Mouse (Mus musculus) hindbrain, embryonic 16.5 days (tissue): ENCODE measurements around the gene Igsf9. TPM values are rescaled to one million over a fixed set of nuclear protein-coding genes. Genes with fewer than 3 reads are reported as not detected.

Experiments used
- ATAC-seq: fragments of 200-750 bp; cut with Nextera tagmentation; 2 replicates; pipeline ENCODE4 v1.8.0; 2017; ENCODE audit warnings: moderate TSS enrichment, moderate library complexity
- H3K27ac ChIP-seq: fragments of 300-500 bp; sonication (generic); 2 replicates; pipeline ENCODE4 v1.5.1; 2014; ENCODE audit warnings: low read depth, mild to moderate bottlenecking, control low read depth, low read length, moderate library complexity
- H3K27me3 ChIP-seq: fragments of 300-500 bp; sonication (generic); replicated peaks from 2 replicates; pipeline ENCODE4 v1.6.1; 2014; ENCODE audit warnings: low read length; ENCODE audit not compliant: control insufficient read depth, insufficient read depth
- H3K36me3 ChIP-seq: fragments of 300-500 bp; sonication (generic); 2 replicates; pipeline ENCODE4 v1.6.1; 2014; ENCODE audit warnings: mild to moderate bottlenecking, low read length, moderate library complexity, mixed read lengths; ENCODE audit not compliant: control insufficient read depth, insufficient read depth
- H3K4me1 ChIP-seq: fragments of 300-500 bp; sonication (generic); 2 replicates; pipeline ENCODE4 v1.6.1; 2014; ENCODE audit warnings: low read depth, low read length; ENCODE audit not compliant: control insufficient read depth, insufficient read depth
- H3K4me2 ChIP-seq: fragments of 300-500 bp; sonication (generic); 2 replicates; pipeline ENCODE4 v1.6.1; 2014; ENCODE audit warnings: mild to moderate bottlenecking, low read length, control low read depth, moderate library complexity
- H3K4me3 ChIP-seq: fragments of 300-500 bp; sonication (generic); 2 replicates; pipeline ENCODE4 v1.5.1; 2014; ENCODE audit warnings: mild to moderate bottlenecking, low read length, control low read depth, moderate library complexity
- H3K9ac ChIP-seq: fragments of 300-500 bp; sonication (generic); 2 replicates; pipeline ENCODE4 v1.6.1; 2014; ENCODE audit warnings: low read depth, mild to moderate bottlenecking, control low read depth, low read length, moderate library complexity
- H3K9me3 ChIP-seq: fragments of 300-500 bp; sonication (generic); 2 replicates; pipeline ENCODE4 v1.6.1; 2014; ENCODE audit warnings: mild to moderate bottlenecking, low read length, moderate library complexity; ENCODE audit not compliant: control insufficient read depth
- WGBS: fragments of 180-500 bp; shearing (Covaris S2); extraction: QIAGEN DNeasy Blood & Tissue Kit; methylation state at CpG from one replicate; pipeline ENCODE4 v1.1.7; 2014; 5-methylcytosine and 5-hydroxymethylcytosine counted together
- polyA plus RNA-seq: library from polyadenylated mRNA; unstranded; fragments of >200 nt; fragmentation: Nextera tagmentation; extraction: Ambion mirVana; gene quantifications from 2 replicates; pipeline ENCODE4 v1.2.1, GENCODE M21; 2015

Gene Igsf9
- polyA plus RNA-seq, 1 experiment from 2014 or later = 32.9 TPM

DNA sequence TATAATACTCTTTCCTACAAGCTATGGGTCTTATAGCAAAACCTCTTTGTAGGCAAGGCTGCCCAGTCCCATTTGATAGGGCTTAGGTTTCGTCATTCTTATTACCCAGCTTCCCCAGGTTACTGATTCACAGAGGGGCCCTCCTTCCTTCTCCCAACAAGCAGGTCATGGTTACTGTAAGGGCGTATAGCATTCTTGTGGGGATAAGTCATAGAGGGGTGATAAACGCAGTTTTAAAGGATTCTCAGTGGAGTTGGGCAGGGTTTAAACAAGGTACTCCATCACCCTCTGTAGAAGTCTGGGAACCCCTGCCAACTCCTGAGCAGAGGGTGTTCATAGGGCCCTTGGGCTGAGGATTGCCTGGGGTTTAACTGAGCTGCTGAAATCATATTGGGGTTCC, 19.1 kb upstream of the Igsf9 start:
- Histone ChIP-seq H3K9me3 (no peaks in the 10 kb centered on the region), H3K27me3 (no peaks in the 10 kb centered on the region), H3K4me2 (no peak overlapping the region), H3K4me3 (no peak overlapping the region), H3K9ac (no peak overlapping the region), H3K27ac (no peak overlapping the region), H3K36me3 (no peaks in the 10 kb centered on the region), H3K4me1 (no peaks in the 10 kb centered on the region)
- 80% methylated on average over 3 of the region's 3 CpGs for WGBS
- no peak for ATAC-seq

DNA sequence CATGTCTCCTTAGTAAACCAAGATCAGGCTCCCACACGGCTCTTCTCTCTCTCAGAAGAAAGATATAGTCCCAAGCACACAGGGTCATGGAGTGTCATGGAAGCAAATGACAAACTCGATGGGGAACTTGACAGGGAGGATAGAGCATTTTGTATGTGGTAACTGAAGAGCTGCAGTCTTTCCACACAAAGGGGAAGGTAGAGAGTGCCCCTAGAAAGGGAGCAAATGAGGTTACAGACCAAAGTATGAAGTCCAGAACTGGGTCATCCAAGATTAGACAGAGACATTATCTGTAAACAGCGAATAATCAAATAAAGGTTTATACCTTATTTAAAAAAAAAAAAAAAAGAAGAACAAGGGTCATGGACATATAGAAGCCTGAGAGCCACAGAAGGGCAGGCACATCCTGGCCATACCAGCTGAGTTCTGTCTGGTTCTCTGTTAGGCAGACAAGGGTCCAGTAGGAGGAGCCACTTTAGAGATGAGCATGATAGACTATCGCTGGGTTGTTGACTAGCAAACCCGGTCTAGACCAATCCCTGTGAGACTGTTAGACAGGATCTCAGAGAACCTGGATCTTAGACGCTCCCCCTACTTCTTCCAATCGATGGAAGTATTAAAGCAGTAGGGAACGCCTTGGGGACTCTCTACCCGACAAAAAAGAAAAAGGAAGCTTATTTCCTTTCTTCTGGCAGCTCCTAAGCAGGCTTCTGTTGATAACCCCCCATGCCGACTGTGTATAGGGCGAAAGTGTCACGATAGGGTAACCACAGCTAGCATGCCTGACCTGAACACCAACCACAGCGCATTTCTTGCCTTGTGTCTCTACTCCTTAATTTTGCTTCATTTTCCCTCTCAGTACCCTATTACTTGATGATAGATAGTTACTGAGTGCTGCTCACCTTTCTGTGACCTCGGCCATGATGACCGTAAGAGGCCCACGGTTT, 17.9 kb upstream of the Igsf9 start:
- H3K4me3 ChIP-seq = no peak overlapping the region
- no peak for ATAC-seq
- no peak overlapping the region for H3K4me2 ChIP-seq
- no peaks in the 10 kb centered on the region for H3K36me3 ChIP-seq
- no peaks in the 10 kb centered on the region for H3K9me3 ChIP-seq
- H3K4me1 ChIP-seq = no peaks in the 10 kb centered on the region
- no peaks in the 10 kb centered on the region for H3K27me3 ChIP-seq
- H3K9ac ChIP-seq = no peak overlapping the region
- no peak overlapping the region for H3K27ac ChIP-seq
- WGBS = 90% methylated on average over 16 of the region's 16 CpGs

DNA sequence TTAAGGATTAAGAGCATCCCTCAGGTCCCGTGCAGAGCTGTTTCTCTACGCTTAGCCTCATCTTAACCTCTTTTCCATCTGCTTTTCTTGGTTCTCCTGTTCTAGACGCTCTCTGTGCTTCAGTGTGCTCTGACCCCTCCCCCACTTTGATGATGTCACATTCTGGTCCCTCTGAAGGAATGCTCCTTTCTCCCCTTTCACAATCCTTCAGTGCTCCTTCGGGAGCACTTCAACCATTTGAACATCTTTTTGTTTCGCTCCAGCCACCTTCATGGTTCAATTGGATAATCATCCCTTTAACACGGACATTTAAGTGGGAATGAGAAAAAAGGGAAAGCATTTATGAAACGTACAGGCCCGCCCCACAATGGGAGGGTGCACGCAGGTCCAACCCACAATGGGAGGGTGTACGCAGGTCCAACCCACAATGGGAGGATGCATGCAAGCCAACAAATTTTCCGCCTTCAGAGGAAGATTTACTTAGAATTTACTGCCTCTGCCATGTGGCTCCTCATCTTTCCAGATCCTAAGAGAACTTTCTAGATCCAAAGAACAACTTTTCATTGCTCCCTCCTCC, 13.2 kb upstream of the Igsf9 start:
- no peaks in the 10 kb centered on the region for H3K27me3 ChIP-seq
- H3K9me3 ChIP-seq = no peaks in the 10 kb centered on the region
- H3K4me3 ChIP-seq = no peak overlapping the region
- no peaks in the 10 kb centered on the region for H3K36me3 ChIP-seq
- H3K9ac ChIP-seq = no peak overlapping the region
- H3K27ac ChIP-seq = no peak overlapping the region
- 76% methylated on average over 11 of the region's 11 CpGs for WGBS
- ATAC-seq = no peak
- H3K4me1 ChIP-seq = no peaks in the 10 kb centered on the region
- H3K4me2 ChIP-seq = no peak overlapping the region

DNA sequence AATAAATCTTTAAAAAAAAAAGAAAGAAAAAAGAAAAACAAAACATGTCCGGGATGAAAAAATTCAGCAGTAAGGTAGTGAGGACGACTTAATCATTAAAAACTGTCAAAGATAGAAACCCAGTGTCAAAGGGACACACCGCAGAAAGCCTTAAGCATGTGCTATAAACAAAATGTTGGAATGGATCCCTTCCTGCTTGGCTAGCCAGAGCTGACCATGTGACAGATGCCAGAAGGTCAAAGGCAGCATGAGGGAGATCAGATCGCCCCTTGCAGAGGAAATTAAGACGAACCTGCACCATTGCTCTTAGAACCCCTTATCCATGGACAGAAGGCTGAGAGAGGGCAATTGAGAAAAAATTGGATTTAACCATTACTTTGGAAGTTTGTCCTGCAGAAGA, 12.2 kb upstream of the Igsf9 start:
- Histone ChIP-seq H3K4me2 (no peak overlapping the region), H3K4me3 (no peak overlapping the region), H3K9ac (no peak overlapping the region), H3K9me3 (no peaks in the 10 kb centered on the region), H3K36me3 (no peaks in the 10 kb centered on the region), H3K27ac (no peak overlapping the region), H3K27me3 (no peaks in the 10 kb centered on the region), H3K4me1 (no peaks in the 10 kb centered on the region)
- WGBS = 85% methylated on average over 5 of the region's 5 CpGs
- no peak for ATAC-seq

DNA sequence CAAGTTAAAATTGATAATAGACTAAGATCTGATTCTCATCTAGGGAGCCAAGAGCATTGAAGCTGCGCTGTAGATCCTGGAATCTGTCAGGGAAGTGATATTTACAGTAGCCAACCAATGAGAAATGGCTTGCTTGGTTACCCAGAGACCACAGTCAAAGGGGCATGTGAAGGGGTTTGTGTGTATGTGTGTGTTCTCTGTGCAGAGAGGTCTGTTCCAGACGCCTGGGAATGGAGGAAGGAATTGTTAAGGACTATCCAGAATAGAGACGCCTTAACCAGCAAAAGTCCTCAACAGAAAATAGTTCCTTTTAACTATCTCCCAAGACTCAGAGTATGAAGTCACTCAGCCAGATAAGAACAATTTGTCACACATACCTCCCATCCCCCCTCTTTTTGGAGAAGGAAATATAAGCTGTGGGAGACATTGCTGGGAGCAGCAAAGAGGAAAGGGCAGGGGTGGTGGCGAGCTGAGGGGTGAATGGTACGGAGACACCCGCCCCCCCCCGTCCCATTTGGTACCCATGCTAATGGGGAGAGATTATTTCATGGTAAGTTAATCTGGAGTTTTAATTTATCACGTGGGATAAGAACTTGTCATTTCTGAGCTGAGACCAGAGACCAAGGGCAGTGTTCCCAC, 11.7 kb upstream of the Igsf9 start:
- Histone ChIP-seq H3K4me2 (no peak overlapping the region), H3K27ac (no peak overlapping the region), H3K4me1 (no peaks in the 10 kb centered on the region), H3K9me3 (no peaks in the 10 kb centered on the region), H3K4me3 (no peak overlapping the region), H3K36me3 (no peaks in the 10 kb centered on the region), H3K9ac (no peak overlapping the region), H3K27me3 (no peaks in the 10 kb centered on the region)
- 67% methylated on average over 8 of the region's 8 CpGs for WGBS
- no peak for ATAC-seq

DNA sequence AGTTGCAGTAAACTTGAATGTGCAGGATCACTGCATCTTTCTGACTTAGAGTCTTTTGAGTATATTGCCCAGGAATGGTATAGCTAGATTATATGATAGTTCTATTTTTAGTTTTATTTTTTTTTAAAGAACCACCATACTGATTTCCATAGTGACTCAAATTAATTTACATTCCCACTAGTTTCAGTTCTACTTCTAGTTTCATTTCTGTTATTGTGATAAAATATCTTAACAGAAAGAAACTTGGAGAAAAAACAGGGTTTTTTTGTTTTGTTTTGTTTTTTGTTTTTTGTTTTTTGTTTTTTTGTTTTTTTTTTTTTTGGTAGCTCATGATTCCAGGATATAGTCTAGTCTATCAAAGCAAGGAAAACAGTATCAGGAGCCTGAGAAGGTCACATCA, 8.7 kb upstream of the Igsf9 start:
- no peak for ATAC-seq
- no peak overlapping the region for H3K4me3 ChIP-seq
- H3K27me3 ChIP-seq = no peaks in the 10 kb centered on the region
- H3K27ac ChIP-seq = no peak overlapping the region
- no peaks in the 10 kb centered on the region for H3K9me3 ChIP-seq
- H3K4me1 ChIP-seq = no peaks in the 10 kb centered on the region
- no peak overlapping the region for H3K4me2 ChIP-seq
- no peak overlapping the region for H3K9ac ChIP-seq
- no peaks in the 10 kb centered on the region for H3K36me3 ChIP-seq

DNA sequence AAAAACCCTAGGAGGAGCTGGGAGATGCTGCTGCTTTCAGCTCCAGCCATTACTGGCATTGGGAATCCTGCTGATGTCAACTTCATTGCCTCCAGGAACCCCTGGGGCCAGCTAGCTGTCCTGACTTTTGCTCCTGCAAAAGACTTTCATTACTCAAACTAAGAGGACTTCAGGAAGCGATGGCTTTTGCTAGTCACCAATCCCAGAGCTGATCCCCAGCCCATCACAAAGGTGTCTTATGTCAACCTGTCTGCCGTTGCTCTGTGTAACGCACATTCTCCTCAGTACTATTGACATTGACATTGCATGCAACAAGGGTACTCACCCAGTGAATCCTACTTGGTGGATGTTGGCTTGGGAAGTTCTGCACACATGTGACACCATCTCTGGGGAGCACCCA, 7.4 kb upstream of the Igsf9 start:
- Histone ChIP-seq H3K36me3 (no peaks in the 10 kb centered on the region), H3K9ac (no peak overlapping the region), H3K4me1 (no peaks in the 10 kb centered on the region), H3K27me3 (no peaks in the 10 kb centered on the region), H3K4me2 (no peak overlapping the region), H3K9me3 (no peaks in the 10 kb centered on the region), H3K4me3 (no peak overlapping the region), H3K27ac (no peak overlapping the region)
- WGBS = 82% methylated on average over 3 of the region's 3 CpGs
- ATAC-seq = no peak

DNA sequence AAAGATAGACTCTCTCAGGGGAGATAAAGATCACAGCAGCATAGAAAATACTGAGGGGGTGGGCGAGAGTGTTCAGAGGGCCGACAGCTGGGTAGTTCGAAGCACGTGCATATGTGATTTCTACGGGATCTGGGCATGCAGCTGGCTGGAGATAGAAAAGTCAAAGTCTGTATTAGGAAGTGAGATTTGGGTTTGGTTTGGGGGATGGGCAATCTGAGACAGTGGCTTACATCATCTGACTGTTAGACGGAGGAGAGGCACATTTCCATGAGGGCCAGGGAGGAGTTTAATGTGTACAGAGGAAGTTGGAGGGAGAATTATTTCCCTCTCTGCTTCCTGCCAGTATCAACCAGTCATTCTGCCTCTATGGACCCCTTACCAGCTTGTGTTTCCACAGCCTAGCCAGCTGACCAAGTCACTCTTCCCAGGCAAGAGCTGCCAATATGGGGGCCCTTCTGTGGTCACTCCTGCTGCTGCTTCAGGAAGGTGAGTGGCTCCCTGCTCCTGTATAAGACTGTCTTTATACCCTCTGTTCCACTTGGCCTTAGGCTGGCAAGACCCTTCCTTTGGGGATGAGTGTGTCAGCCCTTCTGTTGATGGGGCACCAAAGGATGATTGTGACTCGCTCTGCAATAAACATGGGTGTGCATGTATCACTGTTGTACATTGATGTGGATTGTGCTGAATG, 6.4 kb upstream of the Igsf9 start, which contains the start of gene Slamf9:
Slamf9 (plus strand) TSS at position 305 of the 688 bp plus-strand sequence.
- Histone ChIP-seq H3K4me3 (no peak within 1 kb of the TSS), H3K27me3 (no peaks in the 10 kb centered on the region; the same call in 1 of the 2 replicates), H3K4me2 (no peak within 1 kb of the TSS), H3K4me1 (no peaks in the 10 kb centered on the region), H3K36me3 (no peaks in the 10 kb centered on the region), H3K27ac (no peak within 1 kb of the TSS), H3K9me3 (no peaks in the 10 kb centered on the region), H3K9ac (no peak within 1 kb of the TSS)
- no peak for ATAC-seq
- 75% methylated on average over 7 of the region's 7 CpGs for WGBS

DNA sequence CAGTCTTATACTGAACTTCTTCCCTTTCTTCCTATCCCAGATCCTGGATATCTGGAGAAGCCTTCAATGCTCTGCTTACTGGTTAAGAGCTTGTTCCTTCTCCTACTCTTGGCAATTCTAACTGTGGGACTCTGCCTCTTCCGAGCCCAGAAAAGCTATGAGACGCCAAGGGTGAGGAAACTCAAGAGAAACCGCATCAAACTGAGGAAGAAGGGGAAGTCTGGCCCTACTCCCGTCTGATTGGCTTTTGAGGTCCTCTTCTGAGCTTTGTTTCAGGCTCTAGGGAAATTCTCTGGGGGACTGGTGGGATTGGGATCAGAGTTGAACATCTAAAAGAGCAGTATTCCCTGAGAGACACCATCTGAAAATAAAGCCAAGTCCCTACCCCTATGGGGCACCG, 3.6 kb upstream of the Igsf9 start:
- ATAC-seq = no peak
- Histone ChIP-seq H3K27ac (no peak overlapping the region), H3K9ac (no peak overlapping the region), H3K4me3 (no peak overlapping the region), H3K27me3 (peaks cover 3% of the 10 kb centered on the region; the same call in 1 of the 2 replicates), H3K4me2 (no peak overlapping the region), H3K4me1 (peaks cover 2% of the 10 kb centered on the region), H3K36me3 (no peaks in the 10 kb centered on the region), H3K9me3 (no peaks in the 10 kb centered on the region)
- 87% methylated on average over 5 of the region's 5 CpGs for WGBS
